Mouse (Mus musculus) G1E (cell line): Measurements from ENCODE around the gene Nfe2l1.

Source experiments
- CTCF ChIP-seq: IDR thresholded peaks from 2 replicates; pipeline ENCODE4 v1.5.1; 2012; ENCODE audit warnings: low read depth, low read length, inconsistent platforms, mixed read lengths
- GATA1 ChIP-seq: IDR thresholded peaks from 2 replicates; pipeline ENCODE4 v1.6.1; 2012; ENCODE audit warnings: borderline replicate concordance, low read length, inconsistent platforms, mixed read lengths

- no peak for TF ChIP-seq CTCF
- TF ChIP-seq GATA1, result no peak
Observed at GRCm38 (mm10) chr11:96813920-96814319, 15.8 kb downstream of the Nfe2l1 start.
